Mouse (Mus musculus): ENCODE results near the gene Pigk.

The Pigk gene

DNA sequence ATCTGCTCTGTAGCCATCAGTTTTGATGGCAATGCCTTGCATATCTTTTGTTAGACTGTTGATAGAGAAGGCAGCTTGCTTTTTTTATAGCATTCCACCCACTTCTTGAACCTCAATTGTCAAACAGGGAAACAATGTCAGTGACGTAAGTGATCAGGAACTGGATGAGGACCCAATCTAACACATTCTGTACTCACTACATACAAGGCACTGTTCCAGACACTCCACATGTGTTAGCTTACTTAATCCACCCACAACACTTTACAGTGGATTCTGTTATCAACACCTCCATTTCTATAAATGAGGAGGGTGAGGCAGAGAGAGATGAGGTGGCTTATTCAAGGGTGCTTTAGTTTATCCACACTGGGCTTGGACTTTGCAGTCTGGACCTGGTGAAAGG lies 124.0 kb downstream of the Pigk start:
- DNase-seq (ENCODE audit: low spot score in 2 of 2): no peak

DNA sequence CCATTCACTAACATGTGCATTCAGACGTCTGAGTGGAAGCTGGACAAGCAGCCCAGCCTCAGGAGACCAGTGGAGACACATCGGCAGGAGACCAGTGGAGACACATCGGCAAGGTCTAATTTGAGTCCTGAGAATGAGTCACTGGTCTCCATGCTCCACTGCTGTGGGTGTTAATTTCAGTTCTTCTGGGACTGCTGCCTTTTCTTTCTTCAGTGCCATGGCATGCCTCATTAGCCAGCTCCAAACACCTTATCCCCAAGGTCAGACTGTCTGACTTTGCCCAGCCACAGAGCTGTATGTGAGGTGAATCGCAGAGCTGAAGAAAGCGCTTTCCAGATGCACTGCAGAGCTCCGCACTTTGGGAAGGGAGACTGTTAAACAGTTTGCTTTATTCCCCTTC lies 127.4 kb downstream of the Pigk start:
- DNase-seq (ENCODE audit: low spot score in 2 of 2): no peak

DNA sequence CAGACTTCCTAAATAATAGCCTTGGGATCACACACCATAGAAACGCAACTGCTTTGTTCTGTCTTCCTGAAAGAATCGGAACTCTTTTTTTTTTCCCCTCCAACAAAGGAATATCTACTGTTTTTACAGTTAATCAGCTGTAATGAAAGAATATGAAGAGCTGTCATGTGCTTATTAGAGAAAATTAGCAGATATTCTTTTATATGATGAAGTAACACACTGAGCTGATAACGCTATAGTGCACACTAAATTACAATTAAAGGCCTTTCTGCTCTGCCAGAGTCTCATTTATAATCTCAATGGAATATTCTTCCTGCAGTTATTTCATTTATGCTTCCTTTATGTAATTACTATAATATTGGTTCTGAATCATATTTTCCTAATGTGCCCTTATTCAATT lies 128.7 kb downstream of the Pigk start:
- no peak for DNase-seq (ENCODE audit: low spot score in 2 of 2)

DNA sequence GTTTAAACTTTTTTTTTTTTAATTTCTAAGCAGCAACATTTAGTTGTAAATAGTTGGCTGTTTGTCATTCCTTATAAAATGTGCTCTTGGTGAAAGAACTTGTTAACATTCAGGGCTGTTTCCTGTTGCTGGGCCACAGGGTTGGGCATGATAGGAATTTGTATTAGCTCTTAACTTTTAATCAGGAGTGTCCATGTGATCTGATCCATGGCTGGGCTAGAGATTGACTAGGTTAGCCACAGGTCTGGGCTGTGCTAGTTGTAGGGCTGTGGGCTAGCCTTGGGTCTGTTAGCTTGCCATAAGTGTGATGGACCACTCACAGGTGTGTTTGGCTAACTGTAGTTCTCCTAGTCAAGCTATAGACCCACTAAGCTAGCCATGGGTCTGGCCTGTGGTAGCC lies 130.0 kb downstream of the Pigk start:
- DNase-seq (ENCODE audit: low spot score in 2 of 2): no peak

DNA sequence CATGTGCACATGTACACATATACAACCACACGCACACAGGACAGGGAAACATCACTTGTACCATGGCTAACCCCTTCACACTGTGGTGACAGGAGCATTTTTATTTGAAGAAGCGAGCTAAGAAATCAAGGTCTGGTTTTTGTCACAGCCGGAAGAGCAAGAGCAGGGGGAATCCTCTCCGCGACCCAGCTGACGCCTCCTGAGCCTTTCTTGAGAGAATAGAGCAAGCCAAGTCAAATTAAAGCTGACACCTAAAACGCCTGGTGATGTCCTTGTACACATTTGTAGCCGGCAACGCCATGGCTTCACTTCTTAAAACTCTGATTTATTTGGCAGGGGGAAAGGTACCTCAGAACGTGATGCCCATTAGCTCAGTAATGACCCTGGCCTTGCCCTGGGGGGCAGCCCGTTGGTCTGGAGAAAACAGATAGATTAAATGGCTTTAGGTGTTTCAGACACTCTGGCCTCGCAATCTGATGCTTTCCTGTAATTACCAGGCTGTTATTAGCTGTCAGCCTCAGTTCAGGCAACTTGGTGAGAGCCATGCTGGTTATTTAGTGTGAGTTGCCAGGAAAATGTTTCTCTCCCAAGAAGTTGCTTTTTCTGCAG lies 141.2 kb downstream of the Pigk start:
- DNase-seq (ENCODE audit: low spot score in 2 of 2): no peak

DNA sequence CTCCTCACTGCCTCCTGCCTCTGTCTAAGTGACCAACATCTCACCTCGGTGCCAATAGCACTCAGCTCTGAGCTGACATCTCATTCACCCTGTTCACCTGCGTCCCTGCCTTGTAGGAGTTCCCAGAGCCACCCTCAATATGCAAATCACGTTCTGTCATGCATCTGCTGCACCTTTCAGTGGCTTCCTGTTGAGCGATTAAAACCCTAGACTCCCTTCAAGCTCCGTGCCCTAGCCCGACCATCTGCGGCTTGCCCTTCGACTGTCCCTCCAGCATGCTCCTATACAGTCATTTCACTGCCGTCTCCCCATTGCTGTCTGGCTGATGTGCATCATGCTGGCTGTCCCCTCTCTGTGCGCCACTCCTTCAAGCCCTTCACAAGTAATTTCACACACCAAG lies 142.2 kb downstream of the Pigk start:
- peak in 1 of 2 experiments; percentile 3 for DNase-seq (ENCODE audit: low spot score in 2 of 2)

DNA sequence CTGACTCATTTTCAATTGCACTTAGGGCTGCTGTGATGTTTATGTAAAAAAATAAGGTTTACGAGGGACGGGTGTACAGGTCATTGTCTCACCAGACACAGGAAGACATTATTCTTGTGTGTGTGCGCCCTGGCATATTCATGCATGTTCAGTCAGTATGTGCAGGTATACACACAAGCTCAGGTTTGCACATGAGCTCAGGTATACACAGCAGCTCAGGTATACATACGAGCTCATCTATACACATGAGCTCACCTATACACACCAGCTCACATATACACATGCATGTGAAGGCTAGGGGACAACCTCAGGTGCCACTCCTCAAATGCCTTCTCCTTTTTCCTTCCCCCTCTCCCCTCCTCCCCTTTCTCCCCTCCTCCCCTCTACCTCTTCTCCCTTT lies 147.6 kb downstream of the Pigk start:
- no peak for DNase-seq (ENCODE audit: low spot score in 2 of 2)

DNA sequence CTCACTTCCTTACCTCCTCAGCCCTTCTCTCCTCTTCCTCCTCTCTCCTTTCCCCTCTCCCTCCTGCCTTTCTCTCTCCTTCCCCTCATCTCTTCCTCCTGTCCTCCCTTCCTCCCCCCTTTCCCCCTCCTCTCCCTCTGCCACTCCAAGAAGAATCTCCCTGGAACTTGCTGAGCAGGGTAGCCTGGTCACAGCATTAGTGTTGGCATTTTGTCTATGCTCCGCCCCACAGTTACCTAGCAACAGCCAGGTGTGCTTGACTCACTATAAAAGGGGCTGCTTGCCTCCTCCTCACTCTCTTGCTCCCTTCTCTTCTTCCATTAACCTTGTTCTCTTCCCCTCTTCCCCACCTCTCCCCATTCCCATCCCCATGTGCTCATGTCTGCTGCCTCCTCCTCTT lies 148.1 kb downstream of the Pigk start:
- no peak for DNase-seq (ENCODE audit: low spot score in 2 of 2)

DNA sequence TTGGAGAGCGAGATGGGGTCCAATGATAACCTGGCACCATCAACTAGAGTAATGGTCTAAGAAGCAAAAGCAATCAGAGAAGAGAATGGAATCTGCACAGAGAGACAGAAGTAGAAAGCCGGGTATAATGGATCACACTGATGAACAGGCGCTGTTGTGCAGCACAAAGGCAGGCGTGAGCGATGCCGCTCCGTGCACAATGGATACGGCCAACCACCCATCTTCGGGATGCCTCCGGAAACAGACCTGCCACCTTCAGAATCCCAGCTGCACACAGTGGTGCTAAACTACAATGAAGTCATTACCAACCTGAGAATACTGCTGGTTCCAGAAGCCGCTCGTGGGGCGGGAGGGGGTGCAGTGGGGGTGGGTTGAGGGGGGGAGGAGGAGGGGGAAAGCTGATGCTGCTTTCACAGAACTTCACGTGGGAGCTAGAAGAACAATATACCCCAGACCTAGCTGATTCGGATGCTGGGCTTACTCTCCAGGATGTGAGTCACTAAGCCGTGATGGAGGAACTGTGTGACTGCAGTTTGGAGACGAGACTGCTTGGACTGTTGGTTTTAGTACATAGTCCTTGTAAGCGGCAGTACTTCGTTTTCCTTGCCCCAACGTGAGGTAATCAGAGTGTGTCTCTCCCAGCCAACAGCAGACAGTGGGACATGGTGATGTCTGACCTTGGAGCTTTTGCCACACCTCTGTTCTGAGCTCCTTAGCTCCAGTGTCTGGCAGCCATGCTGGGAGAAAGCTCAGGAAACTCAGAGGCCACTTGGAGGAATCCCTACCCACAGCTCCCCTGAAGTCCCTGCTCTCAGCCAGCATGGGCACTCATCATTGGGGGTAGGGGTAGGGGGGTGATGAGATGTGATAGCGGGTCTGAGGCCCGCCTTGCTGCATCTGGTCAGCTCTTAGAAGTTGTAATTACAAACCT lies 152.4 kb downstream of the Pigk start:
- no peak for DNase-seq (ENCODE audit: low spot score in 2 of 2)

DNA sequence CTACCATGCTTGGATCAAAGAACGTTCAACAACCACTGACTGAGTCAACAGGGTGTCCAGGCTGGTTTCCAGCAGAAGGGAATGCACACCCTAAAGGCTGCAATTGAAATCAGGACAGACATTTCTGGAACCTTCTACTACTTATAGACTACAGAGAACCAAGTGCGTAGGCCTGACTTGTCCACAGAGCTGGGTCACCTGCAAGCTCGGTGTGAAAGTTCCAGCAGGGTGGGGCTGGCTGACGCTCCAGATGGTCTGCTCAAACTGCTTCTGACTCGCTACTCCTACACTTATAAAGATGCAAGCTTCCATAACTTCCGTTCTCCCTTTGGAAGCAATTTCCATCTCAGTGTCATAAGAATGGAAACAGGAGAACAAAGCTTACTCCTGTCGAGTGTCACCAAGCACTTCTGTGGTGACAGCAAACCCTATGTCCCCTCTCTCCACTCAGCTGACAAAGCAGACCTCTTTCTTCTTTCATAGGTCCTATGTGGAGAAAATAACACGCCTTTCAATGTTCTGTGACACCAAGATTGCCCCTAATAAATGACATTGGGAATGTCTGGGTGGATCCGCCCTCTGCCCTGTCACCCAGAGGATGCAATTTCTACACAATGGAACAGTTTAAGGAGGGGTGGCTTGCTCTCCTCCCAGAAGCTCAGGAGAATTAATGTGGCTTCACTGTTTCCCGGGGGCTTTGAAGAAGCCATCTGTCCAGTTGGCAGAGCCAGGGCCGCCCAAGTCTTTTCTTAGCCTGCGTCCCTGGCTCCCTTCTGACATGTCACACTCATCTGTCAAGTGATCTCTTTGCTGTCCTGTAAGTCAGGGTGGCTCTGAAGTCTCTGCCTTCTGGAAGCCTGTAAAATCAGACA lies 154.0 kb downstream of the Pigk start:
- DNase-seq (ENCODE audit: low spot score in 2 of 2): no peak

DNA sequence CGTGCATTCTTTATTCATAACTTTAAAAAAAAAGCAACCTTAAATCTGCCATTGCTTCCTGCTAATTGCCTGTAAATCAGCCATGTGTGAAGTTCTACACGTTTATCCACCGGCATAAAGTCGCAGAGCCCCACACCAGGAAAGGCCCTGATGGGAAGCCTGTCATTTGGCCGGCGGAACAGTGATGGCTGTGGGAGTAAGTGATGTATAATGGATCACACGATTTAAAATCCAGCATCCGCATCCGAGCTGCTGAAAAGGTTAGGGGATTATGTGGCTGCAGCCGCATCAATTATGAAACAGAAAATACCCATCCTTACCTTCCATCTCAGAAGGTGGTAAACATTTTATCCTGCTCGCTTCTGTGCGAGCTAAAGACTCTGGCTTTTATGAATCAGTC lies 158.2 kb downstream of the Pigk start:
- no peak for DNase-seq (ENCODE audit: low spot score in 2 of 2)

DNA sequence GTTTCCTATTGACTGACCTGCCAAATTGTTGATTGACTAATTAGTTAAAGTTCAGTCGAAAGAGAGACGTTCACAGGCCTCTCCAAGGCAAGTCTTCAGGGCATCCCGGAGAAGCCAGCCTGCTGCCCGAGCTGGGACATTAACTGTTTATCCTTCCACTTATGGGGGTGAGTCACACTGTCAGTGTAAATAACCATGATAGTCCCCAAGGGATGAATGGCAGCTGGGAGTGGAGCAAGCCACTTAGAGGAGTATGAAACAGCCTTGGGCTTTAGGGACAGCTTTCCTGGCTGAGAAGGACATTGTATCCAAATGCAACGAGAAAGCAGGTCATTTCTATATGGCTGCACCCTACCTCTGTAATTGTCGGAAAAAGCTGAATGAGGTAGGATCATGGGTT lies 158.7 kb downstream of the Pigk start:
- no peak for DNase-seq (ENCODE audit: low spot score in 2 of 2)

DNA sequence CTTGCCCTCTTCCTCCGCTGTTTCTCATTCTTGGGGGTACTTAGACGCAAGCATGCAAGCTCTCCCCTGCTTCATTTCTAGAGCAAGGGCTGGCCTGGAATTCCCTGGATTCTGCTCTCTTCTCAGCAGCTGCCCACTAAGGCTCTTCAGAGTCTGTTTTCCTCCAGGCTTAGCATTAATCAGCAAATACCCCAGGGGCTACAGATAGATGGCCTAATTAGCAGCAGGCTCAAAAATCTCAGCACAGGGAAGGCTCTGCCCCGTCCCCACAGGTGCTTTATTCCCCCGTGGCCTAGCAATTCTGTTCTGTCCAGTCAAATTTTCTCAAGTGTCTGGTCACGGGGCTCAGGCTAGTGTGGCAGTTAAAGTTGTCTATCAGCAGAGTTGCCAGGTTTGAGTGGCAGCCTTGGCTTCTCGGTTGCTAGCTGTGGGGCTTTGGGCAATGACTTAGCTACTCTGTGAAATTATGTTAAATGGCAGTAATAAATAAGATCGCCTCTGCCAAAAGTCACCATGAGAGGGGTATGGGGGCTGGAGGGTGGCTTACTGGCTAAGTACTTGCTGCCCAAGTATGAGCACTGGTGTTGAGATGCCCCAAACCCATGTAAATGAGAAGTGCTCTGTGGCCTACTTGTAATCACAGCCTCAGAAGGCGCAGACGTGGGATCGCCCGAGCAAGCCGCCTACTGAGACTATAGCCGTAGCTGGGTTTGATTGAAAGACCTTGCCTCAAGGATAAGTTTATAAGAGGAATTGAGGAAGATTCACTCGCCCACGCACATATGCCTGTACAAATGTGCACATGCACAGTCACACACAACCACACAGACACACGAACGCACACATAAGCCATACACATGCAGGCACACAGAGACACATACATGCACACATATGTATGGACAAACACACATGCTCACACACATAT lies 160.8 kb downstream of the Pigk start:
- DNase-seq (ENCODE audit: low spot score in 2 of 2): no peak

DNA sequence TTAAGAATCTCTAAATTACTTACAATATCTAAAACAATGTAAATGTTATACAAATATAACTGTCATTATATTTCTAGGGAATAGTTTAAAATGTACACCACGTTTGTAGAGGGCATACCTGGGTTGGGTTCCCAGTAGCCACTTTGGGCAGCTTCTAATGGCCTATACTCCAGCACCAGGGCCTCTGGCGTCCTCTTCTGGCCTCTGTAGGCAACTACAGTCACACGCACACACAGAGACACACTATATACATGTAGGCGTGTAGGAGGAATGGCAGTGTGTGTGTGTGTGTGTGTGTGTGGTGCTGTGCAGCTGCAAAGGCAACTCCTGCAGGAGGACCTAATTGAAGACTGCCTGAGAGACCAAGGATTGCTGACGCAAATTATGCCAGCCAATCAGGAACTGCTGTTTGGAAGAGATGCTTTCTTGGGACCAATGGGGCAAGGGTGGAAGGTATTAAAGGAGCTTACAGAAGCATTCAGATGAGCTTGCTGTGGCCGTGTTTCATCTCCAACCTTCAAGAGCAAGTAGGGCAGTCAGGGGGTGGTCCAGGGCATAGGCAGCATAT lies 161.9 kb downstream of the Pigk start:
- DNase-seq (ENCODE audit: low spot score in 2 of 2): no peak

DNA sequence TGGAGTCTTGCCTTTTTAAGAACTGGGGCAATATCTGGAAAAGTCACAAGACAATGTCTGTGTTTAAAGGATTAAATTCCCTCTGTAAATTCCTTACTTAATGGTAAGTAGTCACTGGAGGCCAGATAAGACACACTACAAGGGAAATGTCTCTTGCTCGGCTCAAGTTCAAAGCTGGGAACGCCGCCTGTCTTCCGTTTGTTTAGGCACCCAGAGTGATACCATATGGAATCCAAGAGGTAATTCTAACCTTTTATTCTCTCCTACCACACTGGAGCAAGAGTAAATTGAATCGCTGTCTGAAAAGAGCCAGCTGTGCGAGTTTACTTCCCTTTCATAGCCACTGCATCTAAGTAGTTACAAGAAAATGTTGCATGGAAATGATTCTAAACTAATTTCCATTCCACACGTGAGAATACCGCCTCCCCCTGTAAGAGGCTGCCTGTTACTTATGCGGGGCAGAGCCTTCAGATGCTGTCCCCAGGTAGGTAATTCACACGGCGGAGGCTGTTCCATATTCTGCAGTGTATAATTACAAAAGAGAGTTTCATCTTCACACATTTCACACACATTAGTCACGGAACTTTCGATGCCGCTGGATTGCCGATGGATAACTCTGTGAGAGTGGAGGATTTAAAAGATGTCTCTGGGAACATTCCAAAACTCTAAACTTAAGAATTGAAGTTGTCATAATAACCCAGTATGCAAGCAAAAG lies 166.4 kb downstream of the Pigk start:
- DNase-seq (ENCODE audit: low spot score in 2 of 2): no peak

DNA sequence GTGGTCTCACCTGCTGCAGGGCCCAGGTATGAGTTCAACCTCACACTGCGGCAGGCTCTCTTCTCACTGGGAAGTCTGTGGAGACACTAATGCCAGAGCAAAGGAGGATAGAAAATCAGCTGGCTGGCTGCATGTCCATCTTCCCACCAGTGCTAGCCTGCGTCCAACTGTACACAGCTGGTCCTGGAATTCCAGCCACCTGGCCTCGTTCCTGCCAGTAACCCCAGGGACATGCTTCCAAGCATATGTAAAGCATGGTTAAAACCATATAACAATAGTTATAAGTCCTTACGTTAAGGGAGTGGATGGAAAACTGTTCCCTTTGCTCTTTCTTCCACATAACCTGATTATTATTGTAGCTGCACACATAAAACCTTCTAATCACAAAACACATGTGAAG lies 167.8 kb downstream of the Pigk start:
- DNase-seq (ENCODE audit: low spot score in 2 of 2): no peak

DNA sequence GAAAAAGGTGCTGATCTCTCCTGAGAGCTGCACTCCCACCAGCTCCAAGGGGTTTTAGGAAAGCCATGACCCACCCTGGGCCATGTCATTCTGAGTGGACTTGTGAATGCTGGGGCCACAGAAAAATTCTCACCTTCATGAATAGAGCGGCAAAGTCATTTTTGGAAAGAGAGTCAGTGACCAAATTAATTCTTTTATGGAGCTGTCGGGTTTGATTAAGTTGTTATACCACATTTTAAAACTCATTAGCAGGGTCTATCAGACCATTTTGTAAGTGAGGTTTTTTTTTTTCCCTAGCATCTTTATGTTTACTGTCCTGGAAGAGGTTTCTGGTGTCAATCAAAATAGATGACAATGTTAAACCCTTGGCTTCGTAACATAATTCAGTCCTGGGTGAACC lies 169.7 kb downstream of the Pigk start:
- no peak for DNase-seq (ENCODE audit: low spot score in 2 of 2)

DNA sequence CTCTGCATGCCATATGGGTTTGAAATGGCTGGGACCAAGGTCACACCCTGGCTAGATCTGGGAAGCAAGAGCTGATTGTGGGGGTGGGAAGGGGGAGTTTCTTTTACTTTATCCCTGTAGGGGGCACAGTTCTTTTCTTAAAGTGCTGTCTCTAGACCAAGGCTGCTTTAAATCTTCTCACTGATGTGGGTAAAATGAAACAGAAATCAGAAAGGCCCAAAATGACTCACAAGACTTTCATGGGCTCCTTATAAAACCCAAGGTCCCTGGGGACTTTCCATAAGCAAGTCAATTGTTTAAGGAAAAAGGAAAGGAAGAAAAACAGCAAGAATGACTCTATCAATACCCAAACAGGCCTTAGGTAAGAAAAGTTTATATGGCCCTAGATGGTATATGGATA lies 172.8 kb downstream of the Pigk start:
- no peak for DNase-seq (ENCODE audit: low spot score in 2 of 2)

DNA sequence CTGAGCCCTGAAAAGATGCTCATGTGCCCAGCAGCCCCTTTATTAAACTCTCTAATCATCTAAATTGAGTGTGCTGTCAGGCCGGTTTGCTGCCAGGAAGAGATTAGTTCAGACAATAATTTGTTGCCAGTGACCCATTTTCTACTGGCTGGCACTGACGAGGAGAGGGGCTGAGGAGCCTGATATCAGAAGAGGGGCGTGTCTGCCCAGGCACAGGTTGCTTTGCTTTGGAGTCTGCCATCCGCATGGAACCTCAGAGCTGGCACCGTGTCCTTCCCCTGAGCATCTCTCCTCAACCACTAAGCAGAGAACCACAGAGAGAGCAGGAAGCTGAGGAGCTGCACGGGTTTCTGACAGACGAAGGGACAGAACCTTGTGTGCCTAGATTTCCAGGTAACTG lies 174.2 kb downstream of the Pigk start:
- DNase-seq (ENCODE audit: low spot score in 2 of 2): no peak

DNA sequence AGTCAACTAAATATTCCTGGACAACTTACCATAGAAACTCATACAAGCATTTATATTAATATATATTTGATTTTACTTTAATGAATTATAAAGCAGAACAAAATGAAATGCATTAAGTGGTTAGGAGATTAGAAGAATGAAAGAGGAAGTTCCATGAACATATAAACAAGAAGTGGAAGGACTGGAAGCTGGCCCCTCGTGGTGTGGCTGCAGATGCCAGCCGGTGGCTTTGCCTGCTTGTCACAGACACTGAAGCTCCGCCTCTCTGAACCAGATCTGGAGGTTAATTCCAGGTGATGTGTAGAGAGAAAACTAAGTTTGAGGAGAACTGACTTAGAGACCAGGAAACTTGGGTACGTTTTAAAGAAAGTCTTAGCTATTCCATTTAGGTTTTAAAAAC lies 181.0 kb downstream of the Pigk start:
- DNase-seq (ENCODE audit: low spot score in 2 of 2): no peak
